Mouse (Mus musculus): Measurements from ENCODE around the gene Gm45140. TPM values are rescaled to one million over a fixed set of nuclear protein-coding genes. Genes with fewer than 3 reads are reported as not detected.

Gm45140 gene
- total and polyA plus RNA-seq, 3 experiments: 9.9 to 26.2 TPM; not detected in 1

DNA sequence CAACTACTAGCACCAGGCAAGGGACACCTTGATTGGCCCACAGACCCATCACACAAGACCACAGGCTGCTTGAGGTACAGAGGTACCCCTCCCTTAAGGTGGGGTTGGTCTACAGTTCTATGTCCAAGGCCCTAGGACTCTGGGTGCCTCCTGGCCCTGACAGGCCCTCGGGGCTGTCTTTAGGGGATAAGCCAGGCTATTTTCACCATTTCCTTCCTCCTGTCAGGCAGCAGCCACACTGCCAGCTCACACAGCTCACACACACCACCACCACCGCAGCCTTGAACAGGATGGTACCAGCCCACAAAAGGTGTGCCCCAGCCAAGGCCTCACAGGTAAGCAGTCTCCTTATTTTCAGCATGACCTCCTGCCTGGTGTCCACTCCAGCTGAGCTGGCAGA lies 57.8 kb downstream of the Gm45140 start, which contains the start of gene Gp9:
Gene Gp9 (plus strand): TSS at position 231 of the 400 bp plus-strand sequence.
- H3K27me3 ChIP-seq (ENCODE audit: control insufficient read depth in 1 of 2, insufficient read depth in 2 of 2, low read length in 2 of 2): no peaks in the 10 kb centered on the region
- no peaks in the 10 kb centered on the region for H3K79me2 ChIP-seq (ENCODE audit: control insufficient read depth, insufficient read depth, low read length, poor library complexity)
- peak; percentile 32 for DNase-seq (ENCODE audit: low read depth, low spot score)
- H3K9ac ChIP-seq (ENCODE audit: control insufficient read depth, low read depth, low read length, poor library complexity, severe bottlenecking): peak within 1 kb of the TSS; percentile 31
- H3K36me3 ChIP-seq (ENCODE audit: control insufficient read depth in 1 of 2, insufficient read depth in 2 of 2, low read length in 2 of 2): peaks cover 0 to 18% of the 10 kb centered on the region in 2 experiments; a peak in 2 of 4 replicates
- peak in 1 of 2 experiments; percentile 21; a peak in 1 of 4 replicates for TF ChIP-seq EP300 (IDR thresholded peaks at IDR 0.05; ENCODE audit: low read depth in 1 of 2, low read length in 2 of 2)
- TF ChIP-seq CHD1 (IDR thresholded peaks at IDR 0.05; ENCODE audit: low read depth, low read length): no peak
- no peak for TF ChIP-seq HCFC1 (IDR thresholded peaks at IDR 0.05; ENCODE audit: low read depth, low read length)
- no peak for TF ChIP-seq ZKSCAN1 (IDR thresholded peaks at IDR 0.05; ENCODE audit: low read depth, low read length)
- TF ChIP-seq TCF12 (IDR thresholded peaks at IDR 0.05; ENCODE audit: low read depth, low read length): peak; percentile 13; the same call in 1 of the 2 replicates
- TF ChIP-seq TAL1 (IDR thresholded peaks at IDR 0.05; ENCODE audit: low read length): peak; percentile 35
- TF ChIP-seq MXI1 (IDR thresholded peaks at IDR 0.05; ENCODE audit: low read depth, low read length): 0 out of 2 replicates have a peak, but pooled peaks have one; percentile 34
- H3K9me3 ChIP-seq (replicated peaks; ENCODE audit: insufficient read depth, low read length): no peaks in the 10 kb centered on the region
- no peak within 1 kb of the TSS for H3K4me3 ChIP-seq (ENCODE audit: control insufficient read depth in 1 of 2, insufficient read depth in 1 of 2, low read depth in 2 of 2, low read length in 2 of 2)
- peak within 1 kb of the TSS; percentile 77 for H3K27ac ChIP-seq (ENCODE audit: control insufficient read depth, low read depth, low read length)
- H3K4me1 ChIP-seq (ENCODE audit: control insufficient read depth in 1 of 2, insufficient read depth in 2 of 2, low read length in 2 of 2): peaks cover 18 to 27% of the 10 kb centered on the region in 2 experiments

DNA sequence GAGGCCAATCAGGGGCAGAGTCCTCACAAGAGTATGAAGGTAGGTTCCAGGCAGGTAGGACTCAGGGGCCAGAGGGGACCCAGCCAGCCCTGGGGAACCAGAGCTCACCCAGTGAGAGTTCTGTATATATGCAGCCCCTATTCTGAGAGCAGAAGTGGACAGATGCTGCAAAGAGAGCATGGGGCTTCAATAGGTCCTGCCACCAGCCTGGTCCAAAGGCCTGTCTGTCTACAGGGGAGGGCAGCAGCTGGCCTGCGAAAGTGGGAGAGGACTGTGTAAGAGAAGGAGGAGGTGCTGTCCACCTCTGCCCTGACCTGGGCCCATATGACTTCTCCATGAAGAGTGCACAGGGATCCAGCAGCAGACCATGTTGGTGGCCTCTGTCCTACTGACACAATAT lies 58.9 kb downstream of the Gm45140 start:
- Histone ChIP-seq H3K9me3 (replicated peaks; ENCODE audit: insufficient read depth, low read length) (no peaks in the 10 kb centered on the region), H3K27ac (ENCODE audit: control insufficient read depth, low read depth, low read length) (peak overlapping the region; percentile 77), H3K36me3 (ENCODE audit: control insufficient read depth in 1 of 2, insufficient read depth in 2 of 2, low read length in 2 of 2) (peaks cover 0 to 18% of the 10 kb centered on the region in 2 experiments; a peak in 2 of 4 replicates), H3K9ac (ENCODE audit: control insufficient read depth, low read depth, low read length, poor library complexity, severe bottlenecking) (no peak overlapping the region), H3K27me3 (ENCODE audit: control insufficient read depth in 1 of 2, insufficient read depth in 2 of 2, low read length in 2 of 2) (no peaks in the 10 kb centered on the region; a peak in 1 of 4 replicates), H3K79me2 (ENCODE audit: control insufficient read depth, insufficient read depth, low read length, poor library complexity) (no peaks in the 10 kb centered on the region), H3K4me3 (ENCODE audit: control insufficient read depth in 1 of 2, insufficient read depth in 1 of 2, low read depth in 2 of 2, low read length in 2 of 2) (no peak overlapping the region; a peak in 1 of 4 replicates), H3K4me1 (ENCODE audit: control insufficient read depth in 1 of 2, insufficient read depth in 2 of 2, low read length in 2 of 2) (peaks cover 18 to 27% of the 10 kb centered on the region in 2 experiments)
- DNase-seq (ENCODE audit: low read depth, low spot score): no peak
- TF ChIP-seq MYB (IDR thresholded peaks at IDR 0.05; ENCODE audit: low read depth, low read length) (no peak), MXI1 (IDR thresholded peaks at IDR 0.05; ENCODE audit: low read depth, low read length) (no peak), MEF2A (IDR thresholded peaks at IDR 0.05; ENCODE audit: extremely low read depth, insufficient replicate concordance, low read depth, low read length, poor library complexity, severe bottlenecking) (no peak), SIN3A (IDR thresholded peaks at IDR 0.05; ENCODE audit: low read length) (no peak), BHLHE40 (IDR thresholded peaks at IDR 0.05; ENCODE audit: borderline replicate concordance, low read depth, low read length) (no peak), CTCF (IDR thresholded peaks at IDR 0.05 in 2 of 3, conservative IDR thresholded peaks at IDR 0.05 in 1 of 3; ENCODE audit: control insufficient read depth in 1 of 3, insufficient read depth in 1 of 3, low read depth in 2 of 3, low read length in 3 of 3, poor library complexity in 1 of 3, severe bottlenecking in 1 of 3) (no peak), GATA1 (IDR thresholded peaks at IDR 0.05; ENCODE audit: low read depth, low read length) (no peak), ZNF384 (IDR thresholded peaks at IDR 0.05; ENCODE audit: low read depth, low read length) (no peak), ELF1 (IDR thresholded peaks at IDR 0.05; ENCODE audit: low read depth, low read length) (no peak), USF1 (IDR thresholded peaks at IDR 0.05; ENCODE audit: low read depth, low read length) (no peak), ZMIZ1 (IDR thresholded peaks at IDR 0.05; ENCODE audit: low read depth, low read length) (no peak), USF2 (IDR thresholded peaks at IDR 0.05; ENCODE audit: borderline replicate concordance in 1 of 2, insufficient read depth in 1 of 2, low read depth in 1 of 2, low read length in 2 of 2) (no peak), NELFE (IDR thresholded peaks at IDR 0.05; ENCODE audit: low read depth, low read length) (no peak), RCOR1 (IDR thresholded peaks at IDR 0.05; ENCODE audit: low read depth, low read length) (no peak), KAT2A (conservative IDR thresholded peaks at IDR 0.05; ENCODE audit: low read depth, low read length) (no peak), E2F4 (IDR thresholded peaks at IDR 0.05; ENCODE audit: borderline replicate concordance, low read depth, low read length) (no peak)
